Mouse (Mus musculus) adrenal gland, postnatal 10 days (tissue): ENCODE measurements at regions not wholly inside any gene's neighbourhood (a gene's known extent, or its start where the extent isn't known, plus 50 kb on each side); places are given as distances from the start of the nearest gene placed in this dataset.

ENCODE experiments used
- DNase-seq: peaks from one replicate; pipeline ENCODE4 v3.0.0; 2021; ENCODE audit warnings: mixed read lengths

- DNase-seq = no peak
Observed at GRCm38 (mm10) chr12:16268621-16269165, 342.1 kb downstream of the Lpin1 start.

GRCm38 (mm10) chr12:16261465-16261864 is 349.3 kb downstream of the Lpin1 start:
- no peak for DNase-seq

- peak; percentile 6 for DNase-seq
Observed at GRCm38 (mm10) chr12:16260981-16261380, 349.8 kb downstream of the Lpin1 start.

- DNase-seq = no peak
Observed at GRCm38 (mm10) chr12:16260501-16260900, 350.3 kb downstream of the Lpin1 start.

GRCm38 (mm10) chr12:16250621-16251020 is 360.1 kb downstream of the Lpin1 start:
- no peak for DNase-seq

- DNase-seq = no peak
Observed at GRCm38 (mm10) chr12:16250096-16250495, 360.7 kb downstream of the Lpin1 start.

- no peak for DNase-seq
Observed at GRCm38 (mm10) chr12:16239792-16240191, 371.0 kb downstream of the Lpin1 start.

- no peak for DNase-seq
Observed at GRCm38 (mm10) chr12:16237498-16237897, 373.3 kb downstream of the Lpin1 start.

- peak; percentile 12 for DNase-seq
Observed at GRCm38 (mm10) chr12:16233559-16233958, 377.2 kb downstream of the Lpin1 start.

- no peak for DNase-seq
Observed at GRCm38 (mm10) chr12:16232828-16233227, 377.9 kb downstream of the Lpin1 start.

GRCm38 (mm10) chr12:16232051-16232450 is 378.7 kb downstream of the Lpin1 start:
- no peak for DNase-seq

GRCm38 (mm10) chr12:16231093-16231492 is 379.7 kb downstream of the Lpin1 start:
- no peak for DNase-seq

GRCm38 (mm10) chr12:16225428-16225827 is 385.3 kb downstream of the Lpin1 start:
- DNase-seq = no peak

GRCm38 (mm10) chr12:16222836-16223450 is 387.8 kb downstream of the Lpin1 start:
- DNase-seq = no peak

GRCm38 (mm10) chr12:16222205-16222604 is 388.6 kb downstream of the Lpin1 start:
- no peak for DNase-seq

GRCm38 (mm10) chr12:16221142-16221541 is 389.6 kb downstream of the Lpin1 start:
- DNase-seq = no peak

GRCm38 (mm10) chr12:16220561-16220960 is 390.2 kb downstream of the Lpin1 start:
- no peak for DNase-seq

- DNase-seq = no peak
Observed at GRCm38 (mm10) chr12:16218906-16219305, 391.9 kb downstream of the Lpin1 start.

- no peak for DNase-seq
Observed at GRCm38 (mm10) chr12:16210553-16210952, 393.8 kb upstream of the Trib2 start.

GRCm38 (mm10) chr12:16210111-16210510 is 393.4 kb upstream of the Trib2 start:
- no peak for DNase-seq

- DNase-seq = no peak
Observed at GRCm38 (mm10) chr12:16204941-16205340, 388.2 kb upstream of the Trib2 start.

GRCm38 (mm10) chr12:16196917-16197316 is 380.2 kb upstream of the Trib2 start:
- no peak for DNase-seq

GRCm38 (mm10) chr12:16191803-16192389 is 375.2 kb upstream of the Trib2 start:
- no peak for DNase-seq

- DNase-seq = no peak
Observed at GRCm38 (mm10) chr12:16190706-16191105, 374.0 kb upstream of the Trib2 start.
